Comparison of ENCODE assay signal across 17 mouse cellular contexts in genomic region chr5:96682777-96683176, GRCm38 (mm10).
"Had no signal": no experiment of that assay in that cellular context is flagged by ENCODE, and none has a peak within 500 bp of the region (broad histone marks: within the 10 kb centered on the region; RNA-seq: fewer than 3 reads in every experiment).

No protein-coding gene starts in this region.

- H3K4me3 ChIP-seq: left cerebral cortex, adult 2 months; limb, embryonic 15.5 days; midbrain, embryonic 12.5 days; midbrain, embryonic 15.5 days; neural tube, embryonic 13.5 days had no signal

- ATAC-seq: liver, postnatal 0 days; lung, postnatal 0 days; midbrain, embryonic 15.5 days had no signal

- H3K9ac ChIP-seq: limb, embryonic 15.5 days; liver, embryonic 14.5 days; liver, postnatal 0 days; lung, embryonic 14.5 days; midbrain, embryonic 12.5 days; midbrain, embryonic 15.5 days; neural tube, embryonic 13.5 days had no signal

- H3K36me3 ChIP-seq: midbrain, embryonic 12.5 days; midbrain, embryonic 15.5 days; neural tube, embryonic 13.5 days had no signal

- H3K4me1 ChIP-seq: limb, embryonic 15.5 days; midbrain, embryonic 12.5 days; midbrain, embryonic 15.5 days had no signal

- H3K27ac ChIP-seq: kidney, postnatal 0 days; left cerebral cortex, adult 2 months; limb, embryonic 15.5 days; liver, embryonic 14.5 days; macrophage; midbrain, embryonic 12.5 days; midbrain, embryonic 15.5 days; neural tube, embryonic 13.5 days had no signal

- H3K27me3 ChIP-seq: limb, embryonic 15.5 days; midbrain, embryonic 12.5 days; midbrain, embryonic 15.5 days; neural tube, embryonic 13.5 days had no signal

- DNase-seq: kidney, adult 2 months; kidney, postnatal 25 days; layer of hippocampus, postnatal 36 days; left cerebral cortex, postnatal 4 days; liver, postnatal 0 days; lung, embryonic 14.5 days; thymus, adult 18-20 months; thymus, postnatal 36 days had no signal
